Mouse (Mus musculus) c-Kit-positive CD71-positive TER-119-positive erythroid progenitor cells, embryonic 14.5 days (primary cell): ENCODE results near the gene Acy3.
"Not testable (repeated sequence)": the region's sequence is repeated elsewhere in the genome, so short reads cannot be mapped to it uniquely, and the experiment has no call there.

Experiments used
- DNase-seq: peaks from one replicate; pipeline ENCODE4 v3.0.0-alpha.2; 2013; ENCODE audit warnings: low spot score

The Acy3 gene

DNA sequence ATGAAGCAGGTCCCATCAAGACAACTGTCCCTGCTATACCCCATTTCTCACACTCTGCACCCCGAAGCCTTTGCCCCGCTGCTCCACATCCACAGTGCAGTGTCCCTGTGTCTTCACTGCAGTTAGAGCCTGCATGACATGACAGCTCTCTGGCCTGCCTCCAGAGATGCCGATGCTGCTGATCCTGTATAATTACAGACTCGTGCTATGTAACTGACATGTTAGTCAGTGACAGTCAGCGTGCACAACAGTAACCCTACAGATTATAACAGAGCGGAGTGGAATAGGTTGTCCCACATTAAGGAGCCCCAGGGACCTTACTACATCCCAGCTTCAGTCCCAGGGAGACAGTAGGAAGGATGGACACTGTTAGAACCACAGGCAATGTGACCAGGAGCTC lies 11.8 kb upstream of the Acy3 start:
- not testable (repeated sequence) for DNase-seq

DNA sequence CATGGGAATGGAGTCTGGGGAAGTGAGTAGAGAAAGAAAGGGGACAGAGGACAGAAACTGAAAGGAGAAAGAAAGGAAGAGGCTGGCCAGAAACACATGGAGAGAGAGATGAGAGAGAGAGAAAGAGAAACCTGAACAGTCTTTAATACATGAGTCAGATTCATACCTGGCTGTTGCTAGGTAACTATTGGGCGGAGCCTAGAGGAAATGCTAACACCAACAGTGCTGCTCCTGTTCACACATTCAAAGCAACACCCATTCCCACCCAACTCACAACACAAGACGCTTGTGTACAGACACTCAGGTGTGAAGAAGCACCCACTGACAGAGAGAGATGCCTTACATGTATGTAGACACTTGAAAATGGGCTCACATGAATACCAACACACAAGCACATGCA lies 10.5 kb upstream of the Acy3 start:
- DNase-seq: no peak

DNA sequence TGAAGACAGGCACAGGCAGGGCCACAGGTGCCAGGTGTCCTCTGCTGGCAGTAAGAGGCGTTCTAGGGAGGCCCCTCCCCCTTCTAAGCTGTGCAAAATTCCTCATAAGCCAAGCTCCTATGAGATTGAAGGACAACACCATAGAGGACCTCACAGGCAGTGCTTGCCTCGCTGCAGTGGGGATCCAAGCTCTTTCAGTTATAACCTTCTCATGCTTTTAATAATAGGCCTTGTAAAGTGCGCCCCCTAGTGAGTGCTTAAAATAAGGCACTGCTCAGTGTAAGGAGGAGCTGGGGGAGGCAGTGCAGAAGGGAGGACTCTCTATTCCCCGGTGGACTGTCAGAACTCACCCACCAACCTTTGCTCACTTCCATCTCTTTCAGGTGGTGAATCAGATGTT lies 6.1 kb upstream of the Acy3 start:
- DNase-seq: peak; percentile 81

DNA sequence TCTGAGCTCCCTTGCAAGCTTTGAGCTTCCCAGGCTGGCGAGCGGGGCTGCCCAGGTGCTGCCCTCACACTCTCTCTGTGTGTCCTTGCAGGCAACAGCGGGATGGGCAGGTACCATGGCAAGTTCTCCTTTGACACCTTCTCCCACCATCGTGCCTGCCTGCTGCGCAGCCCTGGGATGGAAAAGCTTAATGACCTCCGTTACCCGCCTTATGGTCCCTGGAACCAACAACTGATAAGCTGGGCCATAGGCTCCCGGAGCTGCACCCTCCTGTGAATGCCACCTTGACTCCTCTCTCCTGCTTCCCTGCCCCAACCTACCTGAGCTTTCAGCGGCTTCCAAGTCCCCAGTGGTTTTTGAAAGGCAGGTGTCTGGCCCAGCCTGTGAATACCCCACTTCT lies 5.5 kb upstream of the Acy3 start:
- DNase-seq: no peak

DNA sequence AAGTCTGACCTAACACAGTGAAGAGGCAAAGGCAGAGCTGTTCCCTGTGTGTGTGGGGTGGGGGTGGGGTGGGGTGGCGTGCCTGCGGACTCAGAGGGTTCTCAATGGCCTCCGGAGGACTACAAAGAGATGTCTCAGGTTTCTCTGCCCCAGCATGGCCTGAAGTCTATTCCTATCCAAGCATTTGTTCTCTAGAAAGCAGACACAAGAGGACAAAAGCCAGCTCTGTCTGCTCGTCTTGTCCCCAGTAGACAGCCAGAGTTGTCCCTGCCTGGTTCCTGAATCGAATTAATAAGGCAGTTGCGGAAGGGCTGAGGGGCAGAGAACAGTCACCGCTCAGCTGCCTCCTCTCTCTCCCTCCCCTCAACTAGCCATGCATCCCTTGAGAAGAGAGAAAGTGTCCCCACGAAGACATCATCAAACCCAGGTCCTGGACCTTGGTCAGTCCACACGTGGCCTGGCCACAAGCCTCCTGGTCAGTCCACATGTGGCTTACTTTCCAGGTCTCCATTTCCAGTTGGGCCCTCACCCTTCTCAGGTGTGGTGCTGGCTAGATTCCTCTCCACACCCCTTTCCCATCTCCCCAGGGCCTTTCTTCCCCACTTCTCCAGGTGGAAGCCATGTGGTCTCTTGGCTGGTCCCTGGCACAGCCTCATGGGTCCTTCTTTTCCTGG lies 2.7 kb upstream of the Acy3 start:
- DNase-seq: no peak

DNA sequence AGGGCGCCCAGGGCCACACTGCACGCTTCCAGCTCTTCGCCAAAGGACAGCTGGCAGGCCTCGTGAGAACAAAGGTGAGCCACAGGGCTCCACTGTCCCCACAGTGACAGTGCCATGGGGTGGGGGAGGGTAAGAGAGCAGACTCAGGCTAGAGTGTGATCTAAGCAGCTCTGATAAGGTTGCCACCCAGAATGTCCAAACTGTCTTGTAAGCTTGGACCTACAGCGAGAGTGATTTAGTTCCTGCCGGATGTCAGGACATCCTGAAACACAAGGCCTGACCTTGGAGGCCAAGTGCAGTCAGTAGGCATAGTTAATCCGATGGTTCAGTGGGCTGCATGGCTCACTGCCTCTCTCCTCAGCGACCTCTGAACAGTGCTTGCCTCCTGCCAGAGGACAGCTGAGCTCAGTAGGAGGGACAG lies 1.1 kb upstream of the Acy3 start:
- no peak for DNase-seq

DNA sequence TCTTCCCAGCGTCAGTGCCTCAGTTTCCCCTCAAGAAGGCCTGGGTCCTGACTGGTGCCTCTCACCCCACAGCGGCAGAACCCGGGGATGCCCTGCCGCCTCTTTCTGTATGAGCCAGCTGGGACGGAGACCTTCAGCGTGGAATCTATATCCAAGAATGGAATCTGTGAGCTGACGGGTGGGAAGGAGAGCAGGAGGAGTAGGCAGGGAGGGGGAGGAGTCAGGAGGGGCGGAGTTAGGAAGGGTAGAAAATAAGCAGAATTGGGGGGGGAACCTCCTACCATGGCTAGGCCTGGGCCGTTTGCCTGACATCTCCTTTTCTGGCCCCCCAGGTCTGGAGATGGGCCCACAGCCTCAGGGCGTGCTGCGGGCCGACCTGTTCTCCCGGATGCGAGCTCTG lies 1.7 kb downstream of the Acy3 start:
- DNase-seq: no peak

DNA sequence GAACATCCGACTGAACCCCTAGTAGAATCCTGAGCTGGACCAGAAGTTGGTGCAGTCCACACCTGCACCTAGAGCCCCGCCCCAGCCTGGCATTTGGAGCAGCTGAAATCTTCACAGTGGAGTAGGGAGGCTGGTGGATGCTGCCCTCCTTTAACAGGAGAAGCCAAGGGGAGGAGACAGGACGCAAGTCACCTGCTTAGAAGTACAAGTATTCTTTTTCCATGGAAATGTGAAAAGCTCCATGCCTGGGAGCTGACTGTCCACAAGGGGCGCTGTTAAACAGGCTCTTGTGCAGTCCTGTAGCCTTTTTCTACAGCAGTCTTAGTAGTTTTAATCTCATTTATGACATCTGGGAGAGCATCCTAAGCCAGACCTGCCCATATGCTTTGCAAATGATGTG lies 2.4 kb downstream of the Acy3 start:
- DNase-seq: no peak

DNA sequence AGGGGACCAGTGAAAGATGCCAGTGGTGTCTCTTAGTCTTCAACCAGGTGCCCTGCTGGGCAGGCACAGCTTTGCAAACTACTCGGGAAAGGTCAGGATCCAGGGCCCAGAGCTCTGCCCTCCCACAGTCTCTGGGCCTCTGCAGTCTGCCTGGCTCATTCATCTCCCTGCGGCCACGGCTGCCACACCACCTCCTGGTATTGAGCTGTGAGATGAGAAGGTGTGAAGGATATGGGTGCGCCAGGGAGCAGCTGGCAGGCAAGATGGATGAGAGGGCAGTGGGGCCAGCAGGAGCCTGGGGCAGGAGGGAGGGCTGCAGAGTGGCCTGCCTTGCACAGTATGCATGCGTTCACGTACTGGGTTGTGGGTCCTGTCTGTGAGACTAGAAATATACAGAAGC lies 4.4 kb downstream of the Acy3 start:
- DNase-seq: no peak

DNA sequence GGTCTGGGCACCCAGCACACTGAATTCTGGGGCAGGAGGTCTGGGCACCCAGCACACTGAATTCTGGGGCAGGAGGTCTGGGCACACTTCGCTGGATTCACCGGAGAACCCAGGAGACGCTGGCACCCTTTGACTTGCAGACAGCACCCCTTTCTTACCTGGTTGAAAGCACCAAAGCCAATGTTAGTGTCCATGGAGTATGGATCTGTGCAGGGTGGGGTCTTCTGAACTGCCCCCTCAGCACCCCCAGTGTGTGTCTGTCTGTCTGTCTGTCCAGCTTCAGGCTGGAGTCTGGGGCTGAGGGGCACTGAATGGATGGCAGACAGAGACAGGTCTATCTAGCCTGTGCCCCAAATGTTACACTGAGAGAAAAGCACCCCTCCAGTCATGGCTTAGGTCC lies 5.2 kb downstream of the Acy3 start:
- DNase-seq: no peak

DNA sequence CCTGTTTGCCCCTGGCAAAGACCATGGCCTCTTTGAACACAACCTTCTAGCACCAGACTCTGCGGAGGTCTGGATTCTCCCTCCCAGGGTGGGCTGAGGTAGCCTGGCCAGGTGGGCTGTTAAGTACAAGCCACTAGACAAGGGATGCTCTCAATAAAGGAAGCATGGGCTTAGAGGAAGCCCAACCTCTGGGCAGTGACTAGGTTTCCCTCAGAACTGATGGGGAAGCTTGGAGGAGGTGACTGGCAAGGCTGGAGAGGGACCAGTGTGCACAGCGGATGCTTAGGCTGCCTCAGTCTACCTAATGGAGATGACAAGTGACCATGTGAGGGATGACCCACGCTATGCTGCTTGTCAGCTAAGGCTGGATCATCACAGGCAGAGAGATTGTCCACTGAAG lies 5.6 kb downstream of the Acy3 start:
- DNase-seq: no peak

DNA sequence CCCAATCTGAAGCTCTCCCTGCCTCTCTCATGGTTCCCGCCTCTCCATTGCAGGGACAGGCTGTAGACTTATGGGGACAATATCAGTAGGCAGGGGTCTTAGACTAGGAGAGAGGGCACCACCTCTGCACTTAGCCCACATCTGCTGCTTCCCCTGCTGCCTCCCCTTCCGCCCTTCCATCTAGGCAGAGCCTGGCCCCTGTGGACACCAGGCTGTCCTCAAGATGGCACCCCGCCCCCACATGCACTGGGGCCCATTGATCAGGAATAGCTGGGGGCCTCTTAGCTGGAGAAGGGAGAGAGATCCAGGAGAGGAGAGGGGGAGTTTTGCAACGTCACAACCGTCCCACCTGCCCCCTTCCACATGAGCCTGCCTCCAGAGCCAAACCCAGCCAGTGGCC lies 6.0 kb downstream of the Acy3 start, which contains the start of gene Tbx10:
Gene Tbx10, plus strand, starts transcription at position 337 of the 400 bp plus-strand sequence.
- no peak for DNase-seq

DNA sequence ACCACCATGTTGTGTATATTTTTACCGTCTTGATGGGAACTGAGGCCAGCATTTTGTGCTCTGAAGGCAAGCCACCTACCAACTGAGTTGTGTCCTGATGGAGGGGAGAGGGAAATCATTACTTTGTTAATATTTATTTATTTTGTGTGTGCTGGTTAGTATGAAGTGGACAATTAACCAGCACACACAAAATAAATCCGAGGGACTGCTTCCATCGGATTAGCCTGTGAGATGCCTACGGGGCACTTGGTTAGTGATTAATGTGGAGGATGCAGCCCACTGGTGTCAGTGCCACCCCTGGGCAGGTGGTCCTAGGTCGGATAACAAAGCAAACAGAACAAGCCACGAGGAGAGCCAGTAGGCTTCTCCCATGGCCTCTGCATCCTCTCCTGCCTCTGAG lies 8.6 kb downstream of the Acy3 start:
- no peak for DNase-seq

DNA sequence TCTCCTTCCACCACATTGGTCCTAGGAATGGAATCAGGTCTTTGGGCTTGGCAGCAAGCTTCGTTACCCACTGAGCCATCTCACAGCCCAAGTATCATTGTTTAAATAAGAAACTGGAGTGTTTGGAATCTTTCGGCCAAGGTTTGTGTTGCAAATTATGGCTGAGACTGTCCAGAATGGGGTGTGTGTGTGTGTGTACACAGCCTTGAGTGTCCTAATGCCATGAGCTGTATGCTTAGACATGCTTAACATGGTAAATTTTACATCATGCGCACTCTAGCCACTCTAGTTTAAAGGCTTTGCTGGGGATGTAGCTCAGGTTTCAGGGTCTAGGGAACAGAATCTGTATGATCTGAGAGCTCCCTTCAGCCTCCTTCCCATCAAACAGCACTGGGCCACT lies 9.1 kb downstream of the Acy3 start:
- no peak for DNase-seq

DNA sequence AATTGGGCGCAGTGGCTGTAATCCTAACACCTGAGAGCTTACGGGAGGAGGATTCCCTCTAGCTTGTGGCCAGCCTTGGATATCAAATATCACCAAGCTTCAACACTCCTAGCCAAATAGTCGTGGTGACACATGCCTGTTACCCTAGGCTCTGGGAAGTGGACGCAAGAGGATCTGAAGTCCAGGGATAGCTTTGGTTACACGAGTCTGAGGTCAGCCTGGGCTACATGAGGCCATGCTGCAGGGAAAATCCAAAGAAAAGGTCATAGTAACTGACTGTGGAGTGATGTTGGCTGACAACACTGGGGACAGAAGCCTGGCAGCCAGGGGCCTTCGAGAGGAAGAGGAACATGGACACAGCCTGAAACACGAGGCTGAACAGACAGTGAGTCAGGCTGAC lies 9.7 kb downstream of the Acy3 start:
- DNase-seq: no peak

DNA sequence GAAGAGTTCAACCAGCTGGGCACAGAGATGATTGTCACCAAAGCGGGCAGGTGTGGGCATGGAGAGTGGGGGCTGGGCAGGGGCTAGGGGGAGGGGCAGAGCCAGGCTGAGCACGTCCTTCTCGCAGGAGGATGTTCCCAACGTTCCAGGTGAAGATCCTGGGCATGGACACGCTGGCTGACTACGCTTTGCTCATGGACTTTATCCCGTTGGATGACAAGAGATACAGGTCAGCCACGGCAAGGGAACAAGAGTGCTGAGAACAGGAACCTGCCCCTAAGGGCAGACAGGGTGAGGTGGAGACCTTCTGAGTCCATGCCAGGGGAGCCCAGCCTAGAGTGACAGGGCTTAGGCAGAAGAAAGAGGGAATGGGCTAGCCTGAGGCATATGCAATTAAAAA lies 10.4 kb downstream of the Acy3 start:
- DNase-seq: no peak

DNA sequence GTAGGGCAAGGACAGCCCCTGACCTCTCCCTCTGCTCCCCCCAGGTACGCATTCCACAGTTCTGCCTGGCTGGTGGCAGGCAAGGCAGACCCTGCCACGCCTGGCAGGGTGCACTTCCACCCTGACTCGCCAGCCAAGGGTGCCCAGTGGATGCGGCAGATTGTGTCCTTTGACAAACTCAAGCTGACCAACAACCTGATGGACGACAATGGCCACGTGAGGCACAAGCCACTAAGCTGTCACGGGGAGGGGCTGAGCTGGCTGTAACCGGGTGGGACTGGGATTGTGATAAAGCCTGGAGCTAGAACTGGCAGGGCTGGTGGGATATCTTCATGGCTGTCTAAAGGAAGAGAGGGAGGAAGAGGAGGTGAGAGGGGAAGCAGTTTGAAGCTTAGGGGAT lies 10.9 kb downstream of the Acy3 start:
- no peak for DNase-seq

DNA sequence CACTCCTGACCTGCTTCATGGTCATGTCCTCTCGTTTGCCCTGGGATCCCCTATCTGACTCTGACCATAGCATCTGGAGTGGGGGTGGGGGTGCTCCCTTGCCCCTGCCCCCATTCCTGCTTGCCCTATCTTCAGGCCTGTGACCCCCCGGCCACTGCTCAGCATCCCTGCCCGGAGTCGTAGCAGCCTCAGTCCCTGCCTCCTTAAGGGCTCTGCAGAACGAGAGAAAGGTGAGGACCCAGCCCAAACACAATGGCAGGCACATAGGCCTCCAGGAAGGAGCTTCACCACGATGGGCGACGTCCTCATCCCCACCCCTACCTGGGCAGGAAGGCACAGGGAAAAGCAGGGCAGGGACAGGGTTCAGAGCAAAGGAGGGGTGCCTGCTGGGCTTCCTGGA lies 12.0 kb downstream of the Acy3 start:
- no peak for DNase-seq

DNA sequence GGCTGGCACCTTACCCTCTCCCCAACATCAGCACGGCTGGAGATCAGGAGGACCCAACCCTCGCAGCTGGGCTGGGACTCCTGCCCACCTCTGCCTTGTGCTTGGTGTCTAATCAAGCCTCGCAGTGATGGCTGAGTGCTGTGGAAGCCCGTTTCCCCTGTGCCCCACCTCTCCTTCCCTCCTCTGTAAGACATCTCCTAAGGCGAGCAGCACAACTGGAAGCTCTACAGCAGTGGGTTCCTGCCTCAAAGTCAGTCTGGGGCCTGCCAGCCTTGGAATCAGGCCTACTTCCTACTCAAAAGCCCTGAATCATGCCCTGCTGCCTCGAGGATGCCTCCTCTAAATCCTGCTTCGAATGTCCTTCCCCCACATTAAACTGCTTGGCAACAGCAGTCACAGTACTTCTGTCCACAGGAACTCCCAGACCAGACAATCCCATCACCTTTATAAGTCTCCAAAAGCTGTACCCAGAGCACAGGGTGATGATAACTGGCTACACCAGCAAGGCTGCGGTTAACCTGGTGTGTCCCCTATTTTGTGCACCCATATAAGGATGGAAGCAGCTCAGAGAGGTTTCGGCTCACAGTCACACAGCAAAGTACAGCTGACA lies 12.9 kb downstream of the Acy3 start:
- DNase-seq: no peak

DNA sequence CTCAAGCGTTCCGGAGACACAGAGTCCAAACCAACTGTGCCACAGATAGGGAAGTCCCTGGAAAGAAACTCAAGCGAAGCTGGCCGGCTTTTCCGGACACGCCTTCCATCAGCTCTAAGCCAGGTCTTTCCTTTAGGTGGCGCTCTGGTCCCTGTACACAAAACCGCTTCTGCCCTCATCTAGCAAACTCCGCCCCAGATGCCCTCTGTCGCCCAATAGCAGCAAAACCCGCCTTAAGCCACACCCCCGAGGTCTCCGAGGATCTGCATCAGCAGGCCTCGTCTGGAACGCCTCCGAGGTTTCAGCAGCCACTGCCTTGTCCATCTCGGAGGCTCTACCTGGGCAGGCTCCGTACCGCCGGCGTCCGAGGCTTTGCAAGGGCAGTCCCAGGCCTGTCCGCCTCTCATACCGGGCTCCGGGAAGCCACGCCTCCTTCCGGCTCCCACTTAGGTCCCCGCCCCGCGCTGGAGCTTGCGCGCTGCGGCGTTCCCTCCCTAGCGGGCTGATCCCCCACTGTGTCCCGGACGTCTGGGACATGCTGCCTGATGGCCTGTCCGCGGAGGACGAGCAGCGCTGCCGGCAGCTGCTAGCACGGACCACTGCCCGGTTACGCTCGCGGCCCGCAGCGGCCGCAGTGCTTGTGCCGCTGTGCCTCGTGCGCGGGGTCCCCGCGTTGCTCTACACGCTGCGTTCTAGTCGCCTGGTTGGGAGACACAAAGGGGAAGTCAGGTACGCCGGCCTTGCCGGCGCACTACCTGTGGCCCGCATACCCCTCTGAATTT lies 13.9 kb downstream of the Acy3 start, which contains the start of the genes Nudt8 and Gm49405:
Gene Nudt8, plus strand, starts transcription at position 462 of the 782 bp plus-strand sequence.
Gene Gm49405, plus strand, starts transcription at position 508 of the 782 bp plus-strand sequence.
- DNase-seq: peak; percentile 98

DNA sequence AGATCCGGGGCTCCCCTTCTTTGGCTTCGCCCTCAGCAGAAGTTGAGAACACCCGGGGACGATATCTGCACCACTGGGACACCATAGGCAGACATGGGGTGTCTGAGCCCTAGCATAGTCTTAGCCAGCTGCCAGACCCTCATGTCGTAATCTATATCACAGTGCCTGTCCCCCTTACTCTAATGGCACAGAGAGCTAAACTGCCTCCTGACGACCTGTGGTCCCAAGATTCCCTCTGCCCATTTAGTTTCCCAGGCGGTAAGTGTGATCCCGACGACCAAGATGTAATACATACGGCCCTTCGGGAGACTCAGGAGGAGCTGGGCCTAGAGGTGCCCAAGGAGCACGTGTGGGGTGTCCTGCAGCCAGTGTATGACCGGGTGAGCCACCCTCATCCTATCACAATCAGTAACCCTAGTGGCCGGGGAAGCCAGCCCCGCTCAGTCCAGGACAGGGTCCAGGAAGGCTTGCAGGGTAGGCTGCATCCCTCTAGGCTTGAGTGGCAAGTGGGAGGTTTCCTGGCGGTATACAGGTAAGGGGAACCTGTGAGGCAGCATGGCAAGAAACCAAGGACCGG lies 14.7 kb downstream of the Acy3 start:
- no peak for DNase-seq

DNA sequence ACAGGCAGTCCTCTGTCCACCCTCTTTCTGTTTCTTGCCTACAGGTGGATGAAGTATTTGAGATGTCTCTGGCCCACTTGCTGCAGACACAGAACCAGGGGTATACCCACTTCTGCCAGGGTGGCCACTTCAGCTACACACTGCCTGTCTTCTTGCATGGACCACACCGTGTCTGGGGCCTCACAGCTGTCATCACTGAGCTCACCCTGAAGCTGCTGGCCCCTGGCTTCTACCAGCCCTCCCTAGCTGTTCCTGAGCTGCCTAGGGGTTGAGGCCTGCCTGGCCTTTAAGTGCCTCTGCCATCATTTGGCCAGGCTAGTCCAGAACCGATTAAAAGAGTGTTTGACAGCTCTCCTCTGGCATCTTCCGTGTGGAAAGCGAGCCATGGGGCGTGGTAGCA lies 15.4 kb downstream of the Acy3 start:
- no peak for DNase-seq

DNA sequence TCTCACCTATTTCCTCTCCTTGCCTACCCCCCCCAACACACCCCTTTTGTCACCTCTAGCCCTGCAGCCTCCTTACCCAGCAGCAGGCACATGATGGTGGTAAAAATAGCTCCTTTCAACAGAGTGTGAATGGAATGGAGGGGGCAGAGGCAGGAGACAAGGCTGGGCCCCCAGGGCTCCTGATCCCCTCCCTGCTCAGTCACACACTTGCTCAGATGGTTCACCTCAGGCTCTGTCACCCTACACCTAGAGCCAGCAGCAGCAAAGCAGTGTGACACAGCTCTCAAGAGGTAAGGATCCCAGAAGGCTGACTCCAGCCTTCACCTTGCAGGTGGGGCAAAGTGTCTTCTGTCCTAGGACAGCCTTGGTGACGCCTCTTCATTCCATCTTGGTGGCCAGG lies 16.7 kb downstream of the Acy3 start, which contains the start of gene Doc2g:
Gene Doc2g, plus strand, starts transcription at position 202 of the 400 bp plus-strand sequence.
- DNase-seq: no peak
